Mouse (Mus musculus) liver, postnatal 0 days (tissue): ENCODE results near the gene Acpp.

Experiments used
- CTCF ChIP-seq: sonication (generic); IDR thresholded peaks from 2 replicates; pipeline ENCODE4 v1.5.1; 2016; ENCODE audit warnings: antibody characterized with exemption, low read depth
- EP300 ChIP-seq: IDR thresholded peaks from 2 replicates; pipeline ENCODE4 v1.6.1; 2016; ENCODE audit warnings: antibody characterized with exemption, low read depth, mild to moderate bottlenecking

GRCm38 (mm10) chr9:104264567-104264966 lies 73.0 kb downstream of the Acpp start:
- no peak for TF ChIP-seq CTCF
- TF ChIP-seq EP300: no peak
